Mouse (Mus musculus): ENCODE results near the gene Trim40. TPM values are rescaled to one million over a fixed set of nuclear protein-coding genes. Genes with fewer than 3 reads are reported as not detected.

Trim40 gene
- polyA plus RNA-seq, 1 experiment = 0.71 TPM

- WGBS = 1% methylated on average over 58 of the region's 58 CpGs
- TF ChIP-seq POLR2A (IDR thresholded peaks at IDR 0.05; ENCODE audit: control insufficient read depth, extremely low read depth, insufficient read depth, low read length, poor library complexity) (peak; percentile 73; the same call in 1 of the 2 replicates), CTCF (IDR thresholded peaks at IDR 0.05; ENCODE audit: borderline replicate concordance, control insufficient read depth, extremely low read depth, insufficient read depth, low read length, poor library complexity) (peak; percentile 25; the same call in 1 of the 2 replicates)
- H3K4me3 ChIP-seq (ENCODE audit: control insufficient read depth, insufficient read depth, low read length) = peak within 1 kb of the TSS; percentile 75
- H3K4me1 ChIP-seq (replicated peaks; ENCODE audit: control insufficient read depth, insufficient read depth, low read length) = peaks cover 6% of the 10 kb centered on the region
- no peaks in the 10 kb centered on the region for H3K36me3 ChIP-seq (ENCODE audit: control insufficient read depth, insufficient read depth, low read length)
- peak; percentile 96 for DNase-seq
- H3K27ac ChIP-seq (ENCODE audit: control insufficient read depth, insufficient read depth, low read length) = peak within 1 kb of the TSS; percentile 87
- no peaks in the 10 kb centered on the region for H3K27me3 ChIP-seq (ENCODE audit: control insufficient read depth, insufficient read depth, low read length)
Observed at GRCm38 (mm10) chr17:36836874-36837647, 52.9 kb downstream of the Trim40 start, which contains the start of gene Trim26. Gene Trim26, plus strand, starts transcription at chr17:36837134.

- H3K36me3 ChIP-seq (ENCODE audit: control insufficient read depth, insufficient read depth, low read length) = no peaks in the 10 kb centered on the region
- H3K4me3 ChIP-seq (ENCODE audit: control insufficient read depth, insufficient read depth, low read length) = peak overlapping the region; percentile 75
- peaks cover 6% of the 10 kb centered on the region for H3K4me1 ChIP-seq (replicated peaks; ENCODE audit: control insufficient read depth, insufficient read depth, low read length)
- H3K27me3 ChIP-seq (ENCODE audit: control insufficient read depth, insufficient read depth, low read length) = no peaks in the 10 kb centered on the region
- H3K27ac ChIP-seq (ENCODE audit: control insufficient read depth, insufficient read depth, low read length) = peak overlapping the region; percentile 87
- 18% methylated on average over 3 of the region's 3 CpGs for WGBS
- TF ChIP-seq CTCF (IDR thresholded peaks at IDR 0.05; ENCODE audit: borderline replicate concordance, control insufficient read depth, extremely low read depth, insufficient read depth, low read length, poor library complexity) (no peak), POLR2A (IDR thresholded peaks at IDR 0.05; ENCODE audit: control insufficient read depth, extremely low read depth, insufficient read depth, low read length, poor library complexity) (no peak)
- no peak for DNase-seq
Observed at GRCm38 (mm10) chr17:36836427-36836812, 53.5 kb downstream of the Trim40 start.

GRCm38 (mm10) chr17:36835591-36836426 is 54.1 kb downstream of the Trim40 start:
- no peak overlapping the region; the same call in 1 of the 2 replicates for H3K27ac ChIP-seq (ENCODE audit: control insufficient read depth, insufficient read depth, low read length)
- no peak overlapping the region for H3K4me3 ChIP-seq (ENCODE audit: control insufficient read depth, insufficient read depth, low read length)
- H3K36me3 ChIP-seq (ENCODE audit: control insufficient read depth, insufficient read depth, low read length) = no peaks in the 10 kb centered on the region
- H3K4me1 ChIP-seq (replicated peaks; ENCODE audit: control insufficient read depth, insufficient read depth, low read length) = peaks cover 6% of the 10 kb centered on the region
- TF ChIP-seq CTCF (IDR thresholded peaks at IDR 0.05; ENCODE audit: borderline replicate concordance, control insufficient read depth, extremely low read depth, insufficient read depth, low read length, poor library complexity) = no peak
- TF ChIP-seq POLR2A (IDR thresholded peaks at IDR 0.05; ENCODE audit: control insufficient read depth, extremely low read depth, insufficient read depth, low read length, poor library complexity) = no peak
- 42% methylated on average over 12 of the region's 12 CpGs for WGBS
- H3K27me3 ChIP-seq (ENCODE audit: control insufficient read depth, insufficient read depth, low read length) = no peaks in the 10 kb centered on the region
- DNase-seq = peak; percentile 75

- 69% methylated on average over 4 of the region's 4 CpGs for WGBS
Observed at GRCm38 (mm10) chr17:36832694-36833093, 57.2 kb downstream of the Trim40 start.

More at GRCm38 (mm10) chr17:36832694-36833093, 57.2 kb downstream of the Trim40 start:
- TF ChIP-seq CTCF (IDR thresholded peaks at IDR 0.05; ENCODE audit: borderline replicate concordance, control insufficient read depth, extremely low read depth, insufficient read depth, low read length, poor library complexity) = no peak
- TF ChIP-seq POLR2A (IDR thresholded peaks at IDR 0.05; ENCODE audit: control insufficient read depth, extremely low read depth, insufficient read depth, low read length, poor library complexity) = no peak
- H3K27ac ChIP-seq (ENCODE audit: control insufficient read depth, insufficient read depth, low read length) = no peak overlapping the region
- no peak overlapping the region for H3K4me3 ChIP-seq (ENCODE audit: control insufficient read depth, insufficient read depth, low read length)
- H3K36me3 ChIP-seq (ENCODE audit: control insufficient read depth, insufficient read depth, low read length) = no peaks in the 10 kb centered on the region
- no peaks in the 10 kb centered on the region for H3K27me3 ChIP-seq (ENCODE audit: control insufficient read depth, insufficient read depth, low read length)
- H3K4me1 ChIP-seq (replicated peaks; ENCODE audit: control insufficient read depth, insufficient read depth, low read length) = peaks cover 3% of the 10 kb centered on the region
- DNase-seq = no peak

Other genes starting within 250 kb of the Trim40 start
- not detected in 2 replicates for gene H2-M9, start 247.5 kb downstream of the Trim40 start, polyA plus RNA-seq (2012; rRNA removed)
- gene H2-M1, start 217.9 kb downstream of the Trim40 start, polyA plus RNA-seq (2012; rRNA removed) = 0.16 TPM in 1 of 2 replicates, not detected in the other
- gene H2-M10.5, start 117.2 kb downstream of the Trim40 start, polyA plus RNA-seq (2012; rRNA removed) = 0.16 and 0.32 TPM in 2 replicates
- not detected in 2 replicates for gene H2-M10.6, start 78.0 kb downstream of the Trim40 start, polyA plus RNA-seq (2012; rRNA removed)
- gene Trim26, start 53.0 kb downstream of the Trim40 start, polyA plus RNA-seq (2012; rRNA removed) = 32.0 and 39.9 TPM in 2 replicates
- gene Trim15, start 22.9 kb downstream of the Trim40 start, polyA plus RNA-seq (2012; rRNA removed) = 0.13 and 0.30 TPM in 2 replicates
- 0.09 TPM in 1 of 2 replicates, not detected in the other for gene Trim10, start 20.5 kb downstream of the Trim40 start, polyA plus RNA-seq (2012; rRNA removed)
- 0.31 and 0.38 TPM in 2 replicates for gene Trim31, start 8.0 kb upstream of the Trim40 start, polyA plus RNA-seq (2012; rRNA removed)
- 3.8 and 4.2 TPM in 2 replicates for gene Rnf39, start 52.8 kb upstream of the Trim40 start, polyA plus RNA-seq (2012; rRNA removed)
- 61.5 and 82.3 TPM in 2 replicates for gene Ppp1r11, start 61.6 kb upstream of the Trim40 start, polyA plus RNA-seq (2012; rRNA removed)
- gene Znrd1, start 68.4 kb upstream of the Trim40 start, polyA plus RNA-seq (2012; rRNA removed) = 54.1 and 58.7 TPM in 2 replicates
- gene Znrd1as, start 68.5 kb upstream of the Trim40 start, polyA plus RNA-seq (2012; rRNA removed) = 0.85 and 1.0 TPM in 2 replicates
- not detected in 2 replicates for gene 2410137M14Rik, start 91.1 kb upstream of the Trim40 start, polyA plus RNA-seq (2012; rRNA removed)
- gene H2-M5, start 99.4 kb upstream of the Trim40 start, polyA plus RNA-seq (2012; rRNA removed) = 0.32 and 0.34 TPM in 2 replicates
- gene Zfp57, start 111.0 kb upstream of the Trim40 start, polyA plus RNA-seq (2012; rRNA removed) = 0.94 and 1.1 TPM in 2 replicates
- gene Mog, start 133.3 kb upstream of the Trim40 start, polyA plus RNA-seq (2012; rRNA removed) = not detected in 2 replicates
- 124 and 135 TPM in 2 replicates for gene Gabbr1, start 155.8 kb upstream of the Trim40 start, polyA plus RNA-seq (2012; rRNA removed)
- gene Olfr90, start 198.4 kb upstream of the Trim40 start, polyA plus RNA-seq (2012; rRNA removed) = not detected in 2 replicates
- not detected in 2 replicates for gene Olfr91, start 208.2 kb upstream of the Trim40 start, polyA plus RNA-seq (2012; rRNA removed)
- gene Olfr92, start 230.0 kb upstream of the Trim40 start, polyA plus RNA-seq (2012; rRNA removed) = not detected in 2 replicates

All from thymus, adult 2 months (tissue).